Mouse (Mus musculus) stomach, postnatal 0 days (tissue): ENCODE results near the gene Zfp866. TPM values are rescaled to one million over a fixed set of nuclear protein-coding genes. Genes with fewer than 3 reads are reported as not detected.

ENCODE experiments used
- ATAC-seq: fragments of 200-750 bp; cut with Nextera tagmentation; 2 replicates; pipeline ENCODE4 v1.8.0; 2017; ENCODE audit not compliant: low FRiP score, low TSS enrichment
- DNase-seq: peaks from one replicate; pipeline ENCODE4 v3.0.0-alpha.2; 2016; ENCODE audit warnings: low spot score
- H3K27ac ChIP-seq: fragments of 300-500 bp; sonication (generic); replicated peaks from 2 replicates; pipeline ENCODE4 v1.5.1; 2014; ENCODE audit warnings: mild to moderate bottlenecking, control low read depth
- H3K27me3 ChIP-seq: fragments of 300-500 bp; sonication (generic); 2 replicates; pipeline ENCODE4 v1.6.1; 2014; ENCODE audit warnings: low read length; ENCODE audit not compliant: control insufficient read depth, insufficient read depth
- H3K36me3 ChIP-seq: fragments of 300-500 bp; sonication (generic); 2 replicates; pipeline ENCODE4 v1.6.1; 2014; ENCODE audit warnings: low read length, mixed read lengths; ENCODE audit not compliant: control insufficient read depth, insufficient read depth
- H3K4me1 ChIP-seq: fragments of 300-500 bp; sonication (generic); replicated peaks from 2 replicates; pipeline ENCODE4 v1.6.1; 2014; ENCODE audit warnings: antibody characterized with exemption; ENCODE audit not compliant: control insufficient read depth, insufficient read depth
- H3K4me2 ChIP-seq: fragments of 300-500 bp; sonication (generic); replicated peaks from 2 replicates; pipeline ENCODE4 v1.6.1; 2014; ENCODE audit warnings: low read depth, mild to moderate bottlenecking, control low read depth, moderate library complexity
- H3K4me3 ChIP-seq: fragments of 300-500 bp; sonication (generic); 2 replicates; pipeline ENCODE4 v1.5.1; 2014; ENCODE audit warnings: low read depth, low read length, control low read depth
- H3K9ac ChIP-seq: fragments of 300-500 bp; sonication (generic); 2 replicates; pipeline ENCODE4 v1.6.1; 2014; ENCODE audit warnings: mild to moderate bottlenecking, low read length, control low read depth, mixed read lengths
- H3K9me3 ChIP-seq: fragments of 300-500 bp; sonication (generic); 2 replicates; pipeline ENCODE4 v1.6.1; 2016; ENCODE audit warnings: low read length; ENCODE audit not compliant: control insufficient read depth
- CTCF ChIP-seq: IDR thresholded peaks from 2 replicates; pipeline ENCODE4 v1.5.1; 2016; ENCODE audit warnings: antibody characterized with exemption, low read depth, mild to moderate bottlenecking, moderate library complexity
- EP300 ChIP-seq: optimal IDR thresholded peaks from 2 replicates; pipeline ENCODE3; 2016; ENCODE audit warnings: antibody characterized with exemption
- WGBS: fragments of 180-500 bp; shearing (Covaris S2); extraction: QIAGEN DNeasy Blood & Tissue Kit; methylation state at CpG from one replicate; pipeline ENCODE4 v1.1.7; 2014; 5-methylcytosine and 5-hydroxymethylcytosine counted together
- polyA plus RNA-seq: library from polyadenylated mRNA; unstranded; fragments of >200 nt; fragmentation: Nextera tagmentation; extraction: Ambion mirVana; gene quantifications from 2 replicates; pipeline ENCODE4 v1.2.1, GENCODE M21; 2015

The Zfp866 gene
- polyA plus RNA-seq, 1 experiment from 2014 or later, result 9.0 TPM

GRCm38 (mm10) chr8:69808094-69808863, 17.3 kb upstream of the Zfp866 start, which contains the start of gene Gmip:
Gene Gmip (plus strand): TSS chr8:69808679.
- 7% methylated on average over 27 of the region's 28 CpGs for WGBS
- Histone ChIP-seq H3K9me3 (no peaks in the 10 kb centered on the region), H3K27me3 (no peaks in the 10 kb centered on the region), H3K9ac (peak within 1 kb of the TSS; percentile 75), H3K4me3 (peak within 1 kb of the TSS; percentile 62), H3K36me3 (peaks cover 31% of the 10 kb centered on the region), H3K4me2 (peak within 1 kb of the TSS; percentile 96), H3K4me1 (no peaks in the 10 kb centered on the region), H3K27ac (peak within 1 kb of the TSS; percentile 35; the same call in 1 of the 2 replicates)
- TF ChIP-seq EP300 (no peak), CTCF (no peak)
- DNase-seq (peak; percentile 91), ATAC-seq (peak; percentile 81)

DNA sequence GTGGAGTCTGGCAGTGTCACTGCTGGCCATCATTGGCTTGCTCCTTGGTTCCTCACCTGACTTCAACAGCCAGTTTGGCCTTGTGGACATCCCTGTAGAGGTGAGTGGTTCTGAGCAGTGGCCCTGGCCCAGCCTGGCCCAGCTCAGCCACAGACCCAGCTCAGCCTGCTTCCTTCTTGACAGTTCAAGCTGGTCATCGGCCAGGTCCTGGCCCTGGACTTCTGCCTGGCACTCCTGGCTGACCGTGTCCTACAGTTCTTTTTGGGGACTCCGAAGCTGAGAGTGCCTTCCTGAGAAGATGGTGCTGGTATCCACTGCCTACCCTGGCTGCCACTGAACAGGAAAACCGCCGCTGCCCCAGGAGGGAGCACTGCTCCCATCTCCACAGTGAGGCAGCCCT, 16.3 kb upstream of the Zfp866 start:
- no peaks in the 10 kb centered on the region for H3K9me3 ChIP-seq
- H3K36me3 ChIP-seq, result peaks cover 39% of the 10 kb centered on the region
- ATAC-seq, result no peak
- no peak overlapping the region for H3K4me3 ChIP-seq
- no peak overlapping the region for H3K27ac ChIP-seq
- no peak for DNase-seq
- H3K4me1 ChIP-seq, result no peaks in the 10 kb centered on the region
- TF ChIP-seq EP300 (no peak), CTCF (no peak)
- no peak overlapping the region for H3K4me2 ChIP-seq
- 93% methylated on average over 5 of the region's 5 CpGs for WGBS
- no peaks in the 10 kb centered on the region for H3K27me3 ChIP-seq
- no peak overlapping the region for H3K9ac ChIP-seq

- Histone ChIP-seq H3K27me3 (no peaks in the 10 kb centered on the region), H3K4me1 (no peaks in the 10 kb centered on the region), H3K4me3 (no peak overlapping the region), H3K36me3 (peaks cover 53% of the 10 kb centered on the region), H3K9ac (no peak overlapping the region), H3K27ac (no peak overlapping the region), H3K4me2 (no peak overlapping the region), H3K9me3 (no peaks in the 10 kb centered on the region)
- ATAC-seq, result no peak
- 87% methylated on average over 8 of the region's 9 CpGs for WGBS
- DNase-seq, result no peak
- TF ChIP-seq CTCF (no peak), EP300 (no peak)
Observed at GRCm38 (mm10) chr8:69805491-69805890, 14.5 kb upstream of the Zfp866 start.

- H3K9me3 ChIP-seq, result no peaks in the 10 kb centered on the region
- ATAC-seq, result no peak
Observed at GRCm38 (mm10) chr8:69805086-69805485, 14.1 kb upstream of the Zfp866 start.

DNA sequence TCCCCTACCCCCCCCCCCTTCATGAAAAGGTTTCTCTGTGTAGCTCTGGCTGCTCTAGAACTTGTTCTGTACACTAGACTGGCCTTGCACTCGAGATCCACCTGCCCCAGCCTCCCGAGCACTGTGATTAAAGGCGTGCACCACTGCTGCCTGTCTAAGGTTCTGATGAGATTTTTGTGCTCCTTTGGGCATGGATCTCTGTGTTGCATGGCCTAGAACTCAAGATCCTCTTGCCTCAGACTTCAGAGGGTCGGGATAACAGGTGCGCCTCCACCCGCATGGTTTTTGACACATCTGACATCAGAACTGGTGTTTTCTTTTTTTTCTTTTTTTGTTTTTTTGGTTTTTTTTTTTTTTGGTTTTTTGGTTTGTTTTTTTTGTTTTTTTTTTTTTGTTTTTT, 13.6 kb upstream of the Zfp866 start:
- peaks cover 60% of the 10 kb centered on the region for H3K36me3 ChIP-seq
- H3K4me1 ChIP-seq, result no peaks in the 10 kb centered on the region
- no peak overlapping the region for H3K4me2 ChIP-seq
- no peak for DNase-seq
- no peak for ATAC-seq
- no peak overlapping the region for H3K4me3 ChIP-seq
- WGBS, result 91% methylated on average over 6 of the region's 6 CpGs
- H3K9me3 ChIP-seq, result no peaks in the 10 kb centered on the region
- H3K27me3 ChIP-seq, result no peaks in the 10 kb centered on the region
- no peak for TF ChIP-seq CTCF
- TF ChIP-seq EP300, result no peak
- H3K9ac ChIP-seq, result no peak overlapping the region
- no peak overlapping the region for H3K27ac ChIP-seq

More at GRCm38 (mm10) chr8:69805086-69805485, 14.1 kb upstream of the Zfp866 start:
- Histone ChIP-seq H3K4me3 (no peak overlapping the region), H3K4me1 (no peaks in the 10 kb centered on the region), H3K27ac (no peak overlapping the region), H3K9ac (no peak overlapping the region), H3K27me3 (no peaks in the 10 kb centered on the region), H3K4me2 (no peak overlapping the region), H3K36me3 (peaks cover 57% of the 10 kb centered on the region)
- WGBS, result 93% methylated on average over 10 of the region's 10 CpGs
- no peak for TF ChIP-seq EP300
- no peak for TF ChIP-seq CTCF
- no peak for DNase-seq

DNA sequence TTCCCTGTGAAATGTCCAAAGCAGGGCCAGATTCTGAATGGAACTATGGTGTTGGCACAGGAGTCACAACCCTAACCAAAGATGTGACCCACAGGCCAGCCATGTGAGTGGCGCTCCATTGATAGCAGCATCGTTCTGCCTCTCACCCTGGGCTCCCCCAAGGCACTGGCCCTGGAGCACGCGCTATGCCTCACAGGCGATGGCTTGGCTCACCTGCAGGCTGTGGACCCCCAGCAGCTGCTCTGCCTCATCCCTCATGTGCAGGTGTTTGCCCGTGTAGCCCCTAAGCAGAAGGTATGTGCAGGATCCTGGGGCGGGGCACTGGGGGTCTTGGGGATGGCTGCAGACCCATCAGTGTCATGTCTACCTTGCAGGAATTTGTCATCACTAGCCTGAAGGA, 12.4 kb upstream of the Zfp866 start:
- H3K4me2 ChIP-seq, result no peak overlapping the region
- DNase-seq, result no peak
- H3K36me3 ChIP-seq, result peaks cover 67% of the 10 kb centered on the region

More for the DNA sequence above, 12.4 kb upstream of the Zfp866 start:
- TF ChIP-seq CTCF (no peak), EP300 (no peak)
- Histone ChIP-seq H3K9me3 (no peaks in the 10 kb centered on the region), H3K9ac (no peak overlapping the region), H3K4me3 (no peak overlapping the region), H3K4me1 (no peaks in the 10 kb centered on the region), H3K27me3 (no peaks in the 10 kb centered on the region), H3K27ac (no peak overlapping the region)
- no peak for ATAC-seq
- WGBS, result 93% methylated on average over 7 of the region's 7 CpGs
